Mouse (Mus musculus): ENCODE measurements at regions not wholly inside any gene's neighbourhood (a gene's known extent, or its start where the extent isn't known, plus 50 kb on each side); places are given as distances from the start of the nearest gene placed in this dataset.

- H3K4me1 ChIP-seq (ENCODE audit: control insufficient read depth, insufficient read depth, low read length): no peaks in the 10 kb centered on the region
- H3K27ac ChIP-seq (ENCODE audit: insufficient read depth, low read length): no peak overlapping the region
- H3K4me3 ChIP-seq (ENCODE audit: insufficient read depth, low read length): no peak overlapping the region
- TF ChIP-seq CTCF (IDR thresholded peaks at IDR 0.05; ENCODE audit: borderline replicate concordance, insufficient read depth, low read length): no peak
- no peak for TF ChIP-seq POLR2A (IDR thresholded peaks at IDR 0.05; ENCODE audit: low read depth, low read length)
These were observed 101.2 kb upstream of the Fam184a start for GRCm38 (mm10) chr10:53852091-53852490.

DNA sequence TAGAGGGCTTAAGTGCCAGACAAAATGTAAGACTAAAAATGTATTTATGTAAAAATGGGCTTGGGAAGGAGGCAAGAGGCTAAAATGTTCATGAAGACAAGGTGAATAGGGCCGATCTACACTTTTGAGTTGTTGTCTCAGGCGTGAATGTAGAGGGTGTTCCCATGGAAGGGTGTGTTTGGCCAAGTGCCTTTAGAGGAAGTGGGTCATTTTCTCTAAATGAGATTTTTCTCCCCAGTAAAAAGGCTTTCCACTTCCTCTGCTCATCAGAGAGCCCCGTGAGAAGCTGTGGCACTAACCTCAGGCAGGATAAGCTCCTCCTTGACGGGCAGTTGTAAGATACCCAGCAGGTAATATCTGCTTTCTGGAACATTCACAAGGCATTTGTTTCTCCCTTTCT, 99.6 kb upstream of the Fam184a start:
- Histone ChIP-seq H3K27ac (ENCODE audit: insufficient read depth, low read length) (no peak overlapping the region), H3K4me1 (ENCODE audit: control insufficient read depth, insufficient read depth, low read length) (no peaks in the 10 kb centered on the region), H3K4me3 (ENCODE audit: insufficient read depth, low read length) (no peak overlapping the region)
- TF ChIP-seq CTCF (IDR thresholded peaks at IDR 0.05; ENCODE audit: borderline replicate concordance, insufficient read depth, low read length) (no peak), POLR2A (IDR thresholded peaks at IDR 0.05; ENCODE audit: low read depth, low read length) (no peak)

DNA sequence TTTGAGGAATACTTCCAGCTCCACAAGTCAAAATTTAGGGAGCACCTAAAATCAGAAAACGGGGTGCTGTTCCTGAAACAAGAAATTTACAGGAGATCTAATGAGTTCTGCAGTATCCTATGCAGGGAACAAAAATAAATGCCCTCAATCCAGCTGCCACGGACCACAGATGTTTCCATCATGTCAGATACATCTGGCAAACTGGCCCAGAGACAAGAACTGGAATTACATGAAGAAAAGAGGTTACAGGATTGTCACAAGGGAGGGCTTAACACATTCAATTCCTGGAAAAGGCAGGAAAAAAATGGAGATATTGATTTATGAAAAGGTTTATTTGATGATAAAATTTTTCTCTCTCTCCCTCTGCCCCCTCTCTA, 62.3 kb upstream of the Fam184a start:
- TF ChIP-seq POLR2A (IDR thresholded peaks at IDR 0.05; ENCODE audit: low read depth, low read length) (no peak), CTCF (IDR thresholded peaks at IDR 0.05; ENCODE audit: borderline replicate concordance, insufficient read depth, low read length) (no peak)
- no peak overlapping the region for H3K4me3 ChIP-seq (ENCODE audit: insufficient read depth, low read length)
- no peak overlapping the region for H3K27ac ChIP-seq (ENCODE audit: insufficient read depth, low read length)
- H3K4me1 ChIP-seq (ENCODE audit: control insufficient read depth, insufficient read depth, low read length): no peaks in the 10 kb centered on the region; the same call in 1 of the 2 replicates

GRCm38 (mm10) chr10:53812597-53813243, 61.8 kb upstream of the Fam184a start:
- TF ChIP-seq CTCF (IDR thresholded peaks at IDR 0.05; ENCODE audit: borderline replicate concordance, insufficient read depth, low read length): no peak
- no peak for TF ChIP-seq POLR2A (IDR thresholded peaks at IDR 0.05; ENCODE audit: low read depth, low read length)
- Histone ChIP-seq H3K27ac (ENCODE audit: insufficient read depth, low read length) (no peak overlapping the region), H3K4me3 (ENCODE audit: insufficient read depth, low read length) (no peak overlapping the region), H3K4me1 (ENCODE audit: control insufficient read depth, insufficient read depth, low read length) (no peaks in the 10 kb centered on the region; the same call in 1 of the 2 replicates)

DNA sequence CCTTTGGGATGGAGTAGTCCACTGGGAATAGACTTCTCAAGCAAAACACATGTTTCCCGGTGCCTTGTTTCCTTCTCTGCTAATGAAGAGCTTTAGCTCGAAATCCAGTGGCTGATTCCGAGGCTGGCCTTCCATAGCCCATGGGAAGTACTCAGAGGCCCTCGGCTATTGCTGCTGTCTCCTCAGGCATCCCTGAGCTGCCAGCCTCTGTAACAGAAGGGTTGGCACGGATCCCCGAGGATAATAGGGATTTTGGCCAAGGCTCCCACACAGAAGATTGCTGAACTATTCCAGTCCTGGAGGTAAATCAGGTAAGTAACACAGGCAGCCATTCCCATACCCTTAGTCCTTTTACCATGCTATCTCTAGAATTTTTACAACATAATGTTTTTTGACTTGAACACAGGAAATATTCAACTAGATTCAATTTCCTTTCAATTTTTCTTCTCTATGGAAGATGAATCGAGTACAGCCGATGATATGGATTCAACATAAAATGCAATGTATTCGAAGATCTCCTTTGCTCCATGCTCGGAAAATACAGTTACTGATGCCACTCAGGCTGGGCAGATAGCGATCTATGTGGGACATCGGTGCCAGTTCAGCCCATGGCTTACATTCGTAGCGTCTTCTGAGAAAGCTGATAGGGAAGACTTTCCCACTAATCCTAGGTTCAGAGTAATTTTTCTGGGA, 61.1 kb upstream of the Fam184a start:
- Histone ChIP-seq H3K4me3 (ENCODE audit: insufficient read depth, low read length) (no peak overlapping the region), H3K4me1 (ENCODE audit: control insufficient read depth, insufficient read depth, low read length) (no peaks in the 10 kb centered on the region; the same call in 1 of the 2 replicates), H3K27ac (ENCODE audit: insufficient read depth, low read length) (no peak overlapping the region)
- TF ChIP-seq POLR2A (IDR thresholded peaks at IDR 0.05; ENCODE audit: low read depth, low read length) (no peak), CTCF (IDR thresholded peaks at IDR 0.05; ENCODE audit: borderline replicate concordance, insufficient read depth, low read length) (no peak)

- Histone ChIP-seq H3K4me3 (ENCODE audit: insufficient read depth, low read length) (no peak overlapping the region), H3K27ac (ENCODE audit: insufficient read depth, low read length) (no peak overlapping the region), H3K4me1 (ENCODE audit: control insufficient read depth, insufficient read depth, low read length) (no peaks in the 10 kb centered on the region)
- TF ChIP-seq CTCF (IDR thresholded peaks at IDR 0.05; ENCODE audit: borderline replicate concordance, insufficient read depth, low read length): peak; percentile 31; the same call in 1 of the 2 replicates
- TF ChIP-seq POLR2A (IDR thresholded peaks at IDR 0.05; ENCODE audit: low read depth, low read length): no peak
These were observed 55.8 kb upstream of the Fam184a start for GRCm38 (mm10) chr10:53806697-53807096.

GRCm38 (mm10) chr10:53801048-53801641, 50.2 kb upstream of the Fam184a start:
- Histone ChIP-seq H3K4me1 (ENCODE audit: control insufficient read depth, insufficient read depth, low read length) (no peaks in the 10 kb centered on the region), H3K4me3 (ENCODE audit: insufficient read depth, low read length) (no peak overlapping the region), H3K27ac (ENCODE audit: insufficient read depth, low read length) (no peak overlapping the region)
- TF ChIP-seq POLR2A (IDR thresholded peaks at IDR 0.05; ENCODE audit: low read depth, low read length): no peak
- no peak for TF ChIP-seq CTCF (IDR thresholded peaks at IDR 0.05; ENCODE audit: borderline replicate concordance, insufficient read depth, low read length)

Measured in embryonic fibroblast, embryonic 13.5 days (primary cell).